Mouse (Mus musculus) forebrain, embryonic 12.5 days (tissue): ENCODE data around the gene Cldn20. TPM values are rescaled to one million over a fixed set of nuclear protein-coding genes. Genes with fewer than 3 reads are reported as not detected.

Experiments used
- polyA plus RNA-seq: library from polyadenylated mRNA; unstranded; fragments of >200 nt; fragmentation: Nextera tagmentation; extraction: Ambion mirVana; gene quantifications from 2 replicates; pipeline ENCODE4 v1.2.1, GENCODE M21; 2016

The Cldn20 gene
- polyA plus RNA-seq, 1 experiment from 2014 or later = not detected

Other genes starting within 250 kb of the Cldn20 start
- gene Tiam2, start 206.0 kb upstream of the Cldn20 start, polyA plus RNA-seq = 14.5 and 15.4 TPM in 2 replicates
- 17.4 and 18.4 TPM in 2 replicates for gene Tfb1m, start 25.2 kb downstream of the Cldn20 start, polyA plus RNA-seq
- gene Nox3, start 163.7 kb downstream of the Cldn20 start, polyA plus RNA-seq = not detected in 2 replicates